Mouse (Mus musculus): ENCODE measurements around the gene Rnase2b. TPM values are rescaled to one million over a fixed set of nuclear protein-coding genes. Genes with fewer than 3 reads are reported as not detected.
"Not testable (repeated sequence)": the region's sequence is repeated elsewhere in the genome, so short reads cannot be mapped to it uniquely, and the experiment has no call there.

Rnase2b gene
- polyA plus RNA-seq (2017; shearing (Covaris generic)), result not detected

- ATAC-seq, result not testable (repeated sequence)
Observed at GRCm38 (mm10) chr14:51161976-51162375, at the start of gene Rnase2b. TSS of gene Rnase2b (plus strand) at chr14:51162260.

- ATAC-seq, result no peak
Observed at GRCm38 (mm10) chr14:51113476-51113875, 48.6 kb upstream of the Rnase2b start.

DNA sequence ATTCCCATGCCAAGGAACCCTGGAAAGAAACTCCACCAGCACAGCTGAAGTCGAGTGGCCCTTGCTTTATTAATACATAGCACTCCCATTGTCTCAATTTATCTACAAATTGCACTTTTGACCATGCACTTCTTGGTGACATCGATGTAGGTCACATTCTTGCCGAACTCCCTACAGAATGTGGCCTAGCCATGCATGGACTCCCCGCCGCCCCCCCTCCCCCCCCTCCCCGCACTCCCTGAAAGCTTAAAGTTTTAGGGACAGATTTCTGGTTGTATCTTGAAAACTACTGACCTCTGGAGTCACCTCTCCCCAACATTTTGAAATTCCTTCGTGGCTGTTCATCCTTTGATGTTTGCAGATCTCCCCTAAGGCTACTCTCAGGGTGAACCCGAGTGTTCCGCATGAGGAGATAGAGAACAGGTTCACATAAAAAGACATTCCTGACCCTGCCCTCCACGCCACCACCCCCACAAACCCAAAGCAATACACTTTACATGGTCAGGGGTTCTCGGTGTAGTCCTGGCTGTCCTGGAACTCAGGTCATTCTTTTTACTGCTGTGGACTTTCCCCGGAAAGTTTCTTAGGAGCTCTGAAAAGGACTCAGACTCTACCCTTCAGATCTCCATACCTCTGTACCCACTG is 48.0 kb upstream of the Rnase2b start, which contains the start of gene Eddm3b:
Eddm3b (plus strand) TSS at position 511 of the 645 bp plus-strand sequence.
- no peak for ATAC-seq

GRCm38 (mm10) chr14:51125684-51126083 is 36.4 kb upstream of the Rnase2b start:
- ATAC-seq, result no peak

GRCm38 (mm10) chr14:51127648-51128258 is 34.3 kb upstream of the Rnase2b start:
- no peak for ATAC-seq

GRCm38 (mm10) chr14:51128775-51129623 is 33.1 kb upstream of the Rnase2b start:
- ATAC-seq, result no peak

DNA sequence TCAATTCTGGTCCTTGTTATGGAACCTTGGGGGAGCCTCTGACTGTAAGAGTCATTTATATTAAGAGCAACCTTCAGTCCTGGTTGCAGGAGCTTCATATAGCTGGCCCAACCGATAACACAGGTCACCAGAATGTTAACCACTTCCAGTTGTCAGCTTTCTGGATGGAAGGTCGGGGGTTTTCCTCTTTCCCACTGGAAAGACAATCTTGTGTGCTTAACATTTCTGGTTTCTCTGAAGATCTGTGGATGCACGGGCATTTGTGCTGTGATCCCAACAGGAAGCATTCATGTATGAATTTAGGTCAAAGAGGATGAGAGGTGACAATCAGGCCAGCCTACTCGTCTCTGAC is 32.5 kb upstream of the Rnase2b start:
- no peak for ATAC-seq

DNA sequence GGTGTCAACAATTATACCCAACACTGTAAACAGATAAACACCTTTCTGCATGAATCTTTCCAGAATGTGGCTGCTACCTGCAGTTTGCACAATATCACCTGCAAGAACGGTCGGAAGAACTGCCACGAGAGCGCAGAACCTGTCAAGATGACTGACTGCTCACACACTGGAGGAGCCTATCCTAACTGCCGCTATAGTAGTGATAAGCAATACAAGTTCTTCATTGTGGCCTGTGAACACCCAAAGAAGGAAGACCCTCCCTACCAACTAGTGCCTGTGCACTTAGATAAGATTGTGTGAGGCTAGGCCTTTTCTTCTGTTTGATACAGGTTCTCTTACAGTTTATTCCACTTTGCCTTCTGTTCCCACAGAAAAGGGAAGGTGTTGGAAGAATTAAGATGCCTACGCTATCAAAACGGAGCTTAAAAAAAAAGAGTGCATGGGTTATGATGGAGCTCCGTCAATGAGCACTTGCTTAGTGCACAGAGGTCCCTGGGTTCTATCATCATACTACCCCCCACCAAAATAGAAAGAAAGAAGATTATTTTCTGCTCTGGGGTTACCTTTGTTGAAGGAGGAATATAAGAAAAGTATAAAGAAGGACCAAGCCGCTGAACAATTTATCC is 31.6 kb upstream of the Rnase2b start:
- no peak for ATAC-seq

DNA sequence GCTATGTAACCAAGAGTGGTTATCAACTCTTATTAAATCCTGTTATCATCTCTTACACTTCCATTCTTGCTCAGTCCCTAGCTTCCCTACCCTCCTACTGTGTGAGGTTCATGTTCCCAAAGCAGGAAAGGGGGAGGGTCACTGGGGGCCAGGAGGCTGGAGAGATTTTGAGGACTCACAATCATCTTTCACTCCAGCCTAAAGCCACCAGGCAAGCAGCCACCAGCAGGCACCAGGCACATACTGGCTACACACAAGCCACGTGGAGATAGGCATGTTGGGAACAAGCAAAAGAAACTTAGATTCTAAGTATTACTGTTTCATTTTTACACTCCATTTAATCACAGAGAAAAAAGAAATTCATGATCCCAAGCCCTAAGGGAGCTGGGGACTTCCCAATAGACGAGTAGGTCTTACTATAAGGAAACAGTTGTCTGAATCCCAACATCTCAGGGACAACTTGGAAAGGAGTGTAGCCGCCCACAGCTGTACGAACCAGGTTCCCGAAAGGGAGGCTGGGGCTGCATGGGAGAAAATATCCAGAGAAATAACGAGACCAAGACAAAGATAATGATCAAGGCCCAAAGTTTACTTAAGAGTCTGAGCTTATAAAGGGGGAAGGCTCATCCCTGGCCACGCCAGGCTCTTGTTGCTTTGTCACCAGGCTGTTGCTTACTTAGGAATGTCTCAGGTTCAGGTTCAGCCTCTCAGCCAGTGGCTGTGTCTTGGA is 30.8 kb upstream of the Rnase2b start:
- ATAC-seq, result no peak

DNA sequence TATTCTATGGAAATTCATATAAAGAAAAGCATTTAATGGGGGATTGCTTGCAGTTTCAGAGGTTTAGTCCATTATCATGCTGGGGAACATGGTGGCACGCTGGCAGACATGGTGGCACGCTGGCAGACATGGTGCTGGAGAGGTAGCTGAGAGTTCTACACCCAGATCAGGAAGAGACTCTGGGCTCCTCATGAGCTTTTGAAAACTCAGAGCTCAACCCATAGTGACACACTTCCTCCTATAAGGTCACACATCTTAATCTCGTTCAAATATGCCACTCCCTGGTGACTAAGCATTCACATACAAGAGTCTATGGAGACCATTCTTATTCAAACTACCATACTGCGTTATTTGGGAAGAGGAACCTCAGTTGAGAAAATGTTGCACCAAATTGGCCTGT is 29.7 kb upstream of the Rnase2b start:
- no peak for ATAC-seq

- ATAC-seq, result no peak
Observed at GRCm38 (mm10) chr14:51140342-51140741, 21.7 kb upstream of the Rnase2b start.

DNA sequence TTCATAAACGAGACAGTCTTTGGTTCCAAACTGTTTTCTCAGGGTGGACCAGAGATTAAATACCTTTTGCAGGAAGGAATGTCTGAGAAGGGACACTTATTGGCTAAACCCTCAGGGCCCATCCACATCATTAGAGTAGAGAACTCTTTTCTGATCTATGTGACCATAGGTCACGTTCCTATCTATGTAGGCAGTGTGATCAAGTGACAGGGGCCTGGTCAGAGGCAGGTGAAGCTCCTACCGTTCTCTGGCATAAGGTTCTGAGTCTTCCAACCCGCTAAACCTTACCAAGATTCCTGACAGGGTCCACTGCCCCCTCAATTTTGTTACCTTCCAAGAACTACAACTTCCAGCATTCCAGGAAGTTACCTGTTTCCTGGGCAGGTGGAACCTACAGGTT is 19.9 kb upstream of the Rnase2b start:
- ATAC-seq, result no peak

DNA sequence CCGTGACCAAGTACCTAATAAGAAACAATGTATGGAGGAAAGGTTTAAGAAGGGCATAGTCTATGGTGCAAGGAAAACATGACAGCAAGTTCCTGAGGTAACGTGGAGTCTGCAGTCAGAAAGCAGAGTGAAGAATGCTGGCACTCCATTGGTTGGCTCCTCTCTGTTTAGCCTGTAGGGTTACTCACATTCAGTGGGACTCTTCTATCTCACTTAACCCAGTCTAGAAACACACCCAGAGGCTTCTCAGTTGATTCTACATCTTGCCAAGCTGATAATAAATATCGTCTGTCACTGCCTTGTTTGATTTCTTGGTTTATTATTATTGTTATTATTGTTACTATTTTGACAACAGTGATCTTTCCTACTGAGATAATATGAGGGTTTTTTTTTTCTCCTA is 19.5 kb upstream of the Rnase2b start:
- ATAC-seq, result no peak

- no peak for ATAC-seq
Observed at GRCm38 (mm10) chr14:51143287-51143686, 18.8 kb upstream of the Rnase2b start.

DNA sequence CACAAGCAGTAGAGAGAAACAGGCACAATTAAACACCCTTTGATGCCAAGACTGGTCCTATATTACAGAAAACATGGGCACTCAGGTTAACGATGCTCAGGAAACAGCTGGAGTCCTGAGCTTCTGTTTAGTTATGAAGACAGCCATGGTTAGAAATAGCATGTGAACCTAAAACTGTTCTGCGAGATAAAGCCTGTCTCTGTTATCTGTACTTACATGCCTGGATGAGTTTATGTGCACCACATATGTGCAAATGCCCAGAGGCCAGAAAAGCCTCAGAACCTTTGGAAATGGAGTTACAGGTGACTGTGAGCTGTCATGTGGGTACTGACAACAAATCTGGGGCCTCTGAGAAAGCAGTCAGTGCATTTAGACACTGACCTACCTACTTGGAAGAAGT is 18.1 kb upstream of the Rnase2b start:
- no peak for ATAC-seq

DNA sequence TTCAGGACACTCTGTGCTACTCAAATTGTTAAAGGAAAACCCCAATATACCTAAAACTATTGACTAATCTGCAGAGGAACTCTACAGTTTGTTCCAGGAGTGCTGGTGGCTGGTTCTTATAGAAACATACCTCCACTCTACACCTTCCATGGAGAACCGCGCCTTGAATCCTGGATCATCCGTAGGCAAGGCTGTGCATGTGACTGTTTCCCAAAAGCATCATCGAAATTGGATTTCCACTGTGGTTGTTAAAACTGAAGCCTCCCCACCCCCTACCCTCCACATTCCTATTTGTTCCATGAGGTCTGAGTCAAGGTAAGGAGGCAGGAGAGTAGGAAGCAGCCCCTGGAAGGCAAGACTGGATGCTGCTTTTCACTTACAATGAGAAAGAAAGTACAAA is 17.6 kb upstream of the Rnase2b start:
- ATAC-seq, result no peak

- ATAC-seq, result no peak
Observed at GRCm38 (mm10) chr14:51145521-51145920, 16.5 kb upstream of the Rnase2b start.

DNA sequence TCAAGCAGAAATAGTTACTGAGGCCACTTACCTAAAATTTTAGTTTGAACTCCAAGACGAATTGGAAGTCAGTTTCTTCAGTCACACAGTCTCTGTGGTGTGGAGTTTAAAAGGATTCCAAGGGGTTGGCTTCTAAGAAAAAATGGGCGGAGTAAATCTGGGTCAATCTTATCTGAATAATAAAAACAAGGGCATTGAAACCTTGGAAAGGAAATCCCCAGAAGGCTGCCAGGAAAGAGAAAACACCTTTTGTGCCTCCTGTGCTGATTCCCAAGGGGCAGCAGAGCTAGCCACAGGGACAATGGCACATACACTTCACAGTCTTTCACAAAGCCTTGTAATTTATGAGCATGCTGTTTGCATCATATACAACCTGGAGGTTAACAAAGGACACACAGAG is 15.4 kb upstream of the Rnase2b start, which contains the start of gene Rnase1:
Rnase1 (minus strand) TSS at position 101 of the 400 bp plus-strand sequence.
- ATAC-seq, result no peak

- ATAC-seq, result no peak
Observed at GRCm38 (mm10) chr14:51148006-51148405, 14.1 kb upstream of the Rnase2b start.

- no peak for ATAC-seq
Observed at GRCm38 (mm10) chr14:51149164-51149563, 12.9 kb upstream of the Rnase2b start.

- ATAC-seq, result no peak
Observed at GRCm38 (mm10) chr14:51150206-51150831, 11.7 kb upstream of the Rnase2b start.
